Mouse (Mus musculus) retina, postnatal 7 days (tissue): ENCODE data around the gene Camp.
"Not testable (repeated sequence)": the region's sequence is repeated elsewhere in the genome, so short reads cannot be mapped to it uniquely, and the experiment has no call there.

ENCODE experiments used
- DNase-seq: peaks from one replicate; pipeline ENCODE4 v3.0.0-alpha.2; 2012; ENCODE audit warnings: low read depth, low spot score

Camp gene

DNA sequence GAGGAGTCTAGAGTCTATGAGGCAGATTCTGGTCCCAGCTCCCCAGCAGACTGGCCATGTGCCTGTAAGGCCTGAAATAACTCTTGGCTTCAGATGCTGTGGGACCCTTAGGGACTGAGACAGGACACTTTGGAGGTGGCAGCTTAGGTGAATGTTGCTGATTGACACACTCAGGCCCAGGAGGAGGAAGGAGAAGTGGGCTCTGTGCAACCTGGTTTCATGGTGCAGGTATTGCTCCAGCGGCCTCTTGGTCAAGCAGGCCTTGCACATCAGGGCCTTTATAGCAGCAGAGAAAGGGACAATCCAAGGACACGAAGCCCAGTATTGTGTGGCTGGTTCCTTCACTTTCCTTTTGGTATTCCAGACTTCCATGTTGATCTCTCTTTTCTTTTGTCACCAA lies 4.9 kb upstream of the Camp start:
- no peak for DNase-seq

DNA sequence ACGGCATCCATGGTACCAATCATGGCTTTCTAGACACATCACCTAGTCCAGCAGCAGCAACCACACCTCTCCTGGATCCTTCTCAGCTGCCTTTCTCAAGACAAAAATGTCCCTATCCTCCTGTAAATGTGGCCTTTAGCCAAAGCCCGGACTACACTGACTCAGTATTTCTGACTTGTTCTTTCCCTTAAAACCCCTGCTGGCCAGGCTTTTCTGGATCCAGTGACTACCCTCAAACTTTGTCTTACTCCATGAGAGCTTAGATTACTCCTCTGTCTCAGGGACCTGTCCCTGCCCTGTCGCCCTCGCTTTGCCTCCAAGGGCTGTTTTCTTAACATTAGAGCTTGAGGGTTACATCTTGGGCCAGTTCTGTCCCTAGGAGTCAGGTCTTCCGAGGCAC lies 682 bp upstream of the Camp start:
- DNase-seq: no peak

DNA sequence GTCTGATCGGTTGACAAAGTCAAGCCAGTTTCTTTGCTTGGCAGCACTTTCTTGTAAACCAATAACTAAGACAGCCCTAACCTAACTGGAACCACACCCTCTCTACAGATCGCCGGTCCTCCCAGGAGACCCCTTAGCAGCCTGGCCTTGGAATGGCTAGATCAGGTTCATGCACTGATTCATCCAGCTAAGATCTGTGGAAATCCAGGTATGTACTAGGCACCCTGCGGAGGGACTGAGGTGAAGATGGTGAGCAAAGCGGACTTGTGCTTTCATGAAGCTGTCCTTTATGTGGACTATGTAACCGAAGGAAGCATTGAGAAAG lies 16.4 kb downstream of the Camp start:
- no peak for DNase-seq

DNA sequence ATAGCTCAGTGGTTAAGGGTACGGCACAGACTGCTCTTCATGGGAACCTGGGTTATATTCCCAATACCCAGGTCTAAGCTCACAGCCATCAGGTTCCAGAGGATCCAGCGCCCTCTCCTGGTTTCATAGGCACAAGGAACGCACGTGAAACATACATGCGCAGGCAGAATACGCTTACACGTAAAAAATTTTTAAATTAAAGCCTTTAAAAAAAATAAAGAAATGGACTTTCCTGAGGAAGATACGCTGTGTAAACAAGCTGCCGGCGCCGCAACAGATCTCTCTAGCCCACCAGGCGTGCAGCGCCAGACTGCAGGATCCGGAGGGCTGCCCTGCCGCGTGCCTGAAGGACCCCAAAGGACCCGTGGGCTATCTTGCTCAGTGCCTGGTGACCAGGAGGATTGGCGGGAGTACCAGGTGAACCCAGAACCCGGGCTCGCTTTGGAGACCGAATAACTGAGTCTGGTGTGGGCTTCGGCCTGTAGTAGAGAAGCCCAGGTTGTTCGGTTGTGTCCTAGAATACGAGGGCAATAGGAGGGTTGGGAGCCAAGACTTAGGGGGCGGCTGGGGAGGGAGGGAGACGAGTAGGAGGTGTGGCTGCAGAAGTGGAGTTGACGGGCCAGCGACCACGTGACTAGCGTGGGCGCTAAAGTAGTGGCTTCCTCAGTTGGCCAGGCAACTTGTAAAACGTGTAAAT lies 16.9 kb downstream of the Camp start, which contains the start of gene Nme6:
Gene Nme6, plus strand, starts transcription at position 359 of the 697 bp plus-strand sequence.
- peak; percentile 81 for DNase-seq

DNA sequence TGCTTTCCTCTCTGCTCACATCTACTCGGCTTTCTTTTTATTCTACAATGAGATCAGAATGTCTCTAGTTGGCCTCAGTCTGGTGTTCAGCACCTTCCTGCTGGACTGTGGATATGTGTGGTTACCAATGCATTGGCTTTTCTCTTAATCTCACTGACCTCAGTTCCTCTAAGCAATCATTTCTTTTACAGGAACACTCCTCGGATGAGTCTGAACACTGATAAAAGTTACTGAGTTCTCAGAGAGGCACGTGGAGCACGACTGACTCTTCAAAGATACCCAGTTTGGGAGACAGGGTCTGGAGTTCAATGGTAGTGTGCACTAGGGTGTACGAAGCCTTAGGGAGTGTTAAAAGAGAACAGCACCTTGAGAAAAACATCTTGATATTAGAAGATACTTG lies 23.2 kb downstream of the Camp start:
- DNase-seq: no peak

DNA sequence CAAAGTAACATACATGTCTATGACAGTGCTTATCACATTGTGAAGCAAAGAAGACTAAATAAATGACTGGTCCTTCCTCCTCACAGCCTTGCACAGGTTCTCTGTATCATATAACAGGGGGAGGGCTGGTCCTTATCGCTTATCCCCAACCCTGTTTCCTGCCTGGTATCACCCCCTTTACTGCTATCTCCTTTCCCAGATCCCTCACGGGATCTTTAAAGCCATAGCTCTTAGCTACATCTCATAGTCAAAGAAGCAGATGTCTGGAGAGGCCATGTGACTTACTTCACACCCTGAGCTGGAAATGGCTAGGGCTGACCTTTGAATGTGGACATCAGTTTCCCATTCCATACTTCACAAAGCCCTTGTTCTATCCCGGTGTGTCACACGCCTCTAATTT lies 23.7 kb downstream of the Camp start:
- no peak for DNase-seq

DNA sequence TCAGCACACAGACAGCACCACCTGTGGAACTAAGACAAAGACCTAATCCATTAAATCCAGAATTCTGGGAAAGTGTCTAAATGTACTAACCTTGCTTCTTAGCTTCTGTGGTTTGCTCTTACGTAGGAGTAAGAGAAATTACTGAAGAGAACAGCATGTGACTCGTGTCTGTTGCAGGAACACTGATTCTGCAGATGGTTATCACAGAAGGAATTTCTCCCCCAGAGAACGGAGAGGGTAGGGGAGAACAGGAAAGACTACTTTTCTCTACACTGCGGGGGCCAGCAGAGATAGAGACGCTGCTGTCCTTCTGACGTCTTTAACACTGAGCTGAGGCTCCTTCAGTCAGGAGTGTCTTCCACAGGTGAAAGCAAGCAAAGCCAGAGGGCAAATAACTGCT lies 33.1 kb downstream of the Camp start:
- DNase-seq: no peak

DNA sequence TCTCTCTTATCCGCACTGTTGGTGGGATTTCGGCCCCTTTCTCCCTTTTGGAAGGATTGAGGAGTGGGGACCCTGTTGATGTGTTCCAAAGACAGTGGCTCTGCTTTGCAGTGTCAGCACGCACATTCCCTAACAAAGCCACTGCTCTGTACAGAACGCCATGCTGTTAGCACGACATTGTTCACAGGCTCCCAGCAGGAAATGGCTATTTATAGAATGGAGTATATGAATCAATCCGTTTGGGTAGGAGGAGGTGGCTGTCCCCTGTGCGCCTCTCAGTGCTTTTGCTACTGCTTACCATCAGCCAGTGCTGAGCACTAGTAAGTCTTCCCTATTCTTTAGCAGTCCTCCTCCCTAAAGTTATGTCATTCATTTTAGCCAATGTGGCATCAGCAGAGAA lies 36.0 kb downstream of the Camp start:
- DNase-seq: no peak

DNA sequence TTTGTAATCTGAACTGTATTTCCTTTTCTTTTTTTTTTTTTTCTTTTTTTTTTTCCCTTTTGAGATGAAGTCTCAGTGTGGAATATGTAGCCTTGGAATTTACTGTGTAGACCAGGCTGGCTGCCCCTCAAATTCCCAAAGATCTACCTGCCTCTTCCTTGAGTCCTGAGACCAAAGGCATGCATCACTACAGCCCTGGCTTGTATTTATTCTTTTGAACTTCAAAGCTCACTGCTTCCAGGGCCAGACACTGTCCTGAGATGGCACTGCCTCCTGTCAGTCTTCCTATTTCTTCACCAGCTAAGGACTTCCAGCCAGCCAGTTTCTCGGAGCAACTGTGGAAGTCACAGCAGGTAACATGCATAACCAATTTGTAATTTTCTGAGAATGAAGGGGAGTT lies 37.4 kb downstream of the Camp start, which contains the start of gene Spink8:
Gene Spink8, plus strand, starts transcription at position 301 of the 400 bp plus-strand sequence.
- no peak for DNase-seq

DNA sequence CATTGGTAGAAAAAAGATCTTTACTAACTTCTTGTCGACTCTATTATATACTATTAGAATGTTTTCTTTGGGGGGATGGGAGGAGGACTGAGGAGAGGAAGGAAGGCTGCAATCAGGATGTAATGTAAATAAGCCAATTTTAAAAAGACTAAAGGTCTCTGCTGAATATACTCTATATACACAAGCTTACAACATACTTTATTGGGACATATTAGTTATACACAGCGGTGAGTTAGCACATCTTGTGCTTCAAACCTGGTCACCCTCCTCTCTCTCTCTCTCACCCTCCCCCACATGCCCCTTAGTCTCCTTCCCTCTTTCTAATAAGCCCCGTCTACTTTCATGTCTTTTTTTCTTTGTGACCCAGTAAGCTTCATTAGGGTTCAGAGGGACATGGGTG lies 41.5 kb downstream of the Camp start:
- no peak for DNase-seq

DNA sequence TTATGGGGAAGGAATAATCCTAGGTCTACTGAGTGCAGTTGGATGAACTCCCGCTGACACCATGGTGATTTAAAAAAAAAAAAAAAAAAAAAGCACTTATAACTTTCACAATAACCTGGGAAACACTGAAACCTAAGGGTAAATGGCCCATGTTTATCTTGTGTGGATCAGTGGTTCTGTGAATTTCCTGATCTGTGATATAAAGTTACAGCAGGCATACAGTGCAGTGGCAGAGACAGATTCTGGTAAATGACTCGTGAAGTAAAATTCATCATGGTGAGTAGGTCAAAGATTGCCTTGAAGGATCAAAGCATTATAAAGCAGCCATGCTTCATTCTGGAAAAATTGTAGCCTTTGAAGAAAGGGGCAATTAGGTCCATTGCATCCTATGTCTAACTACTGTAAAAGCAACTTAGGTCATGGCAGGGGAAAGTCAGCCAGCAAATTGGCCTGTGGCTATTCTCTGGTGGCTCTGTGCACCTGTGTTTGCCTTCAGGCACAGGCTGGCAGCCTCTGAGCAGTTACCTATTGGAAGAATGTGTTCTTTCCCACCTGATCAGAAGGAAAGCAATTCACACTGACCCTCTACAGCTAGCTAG lies 42.6 kb downstream of the Camp start:
- DNase-seq: no peak

DNA sequence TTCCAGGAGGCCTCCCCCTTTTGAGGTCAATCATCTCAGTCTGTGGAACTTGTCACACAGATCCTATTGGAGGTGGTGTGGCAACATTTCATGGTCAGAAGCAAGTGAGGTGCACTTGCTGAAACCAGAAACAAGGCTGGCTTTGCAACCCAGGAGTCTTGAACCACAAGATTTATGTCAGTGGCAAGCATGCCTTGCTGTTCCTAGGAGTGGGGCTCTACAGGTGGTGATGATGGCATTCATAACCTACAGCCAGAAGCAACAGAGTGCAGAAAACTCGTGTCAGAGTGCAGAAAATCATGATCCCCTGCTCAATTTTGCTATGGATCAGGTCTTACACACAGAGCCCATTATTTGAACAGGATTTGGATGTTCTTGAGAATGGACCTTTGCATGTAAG lies 43.2 kb downstream of the Camp start:
- no peak for DNase-seq

DNA sequence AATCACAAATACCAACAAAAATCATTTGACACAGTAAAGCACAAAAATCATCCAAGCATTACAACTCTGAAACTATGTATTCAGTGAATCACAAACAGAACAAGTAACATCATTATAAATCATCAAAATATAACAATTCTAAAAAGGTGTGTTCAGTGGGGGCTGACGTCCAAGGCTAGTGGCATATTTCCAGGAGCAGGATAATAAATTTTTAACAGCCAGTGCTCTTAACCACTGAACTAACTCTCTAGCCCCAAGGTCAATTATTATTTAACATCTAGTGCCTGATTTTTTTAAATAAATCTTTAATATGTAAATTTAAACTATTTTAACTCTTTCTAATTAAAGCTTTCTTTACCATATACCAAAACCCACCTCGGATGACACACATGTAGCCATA lies 43.8 kb downstream of the Camp start:
- not testable (repeated sequence) for DNase-seq

DNA sequence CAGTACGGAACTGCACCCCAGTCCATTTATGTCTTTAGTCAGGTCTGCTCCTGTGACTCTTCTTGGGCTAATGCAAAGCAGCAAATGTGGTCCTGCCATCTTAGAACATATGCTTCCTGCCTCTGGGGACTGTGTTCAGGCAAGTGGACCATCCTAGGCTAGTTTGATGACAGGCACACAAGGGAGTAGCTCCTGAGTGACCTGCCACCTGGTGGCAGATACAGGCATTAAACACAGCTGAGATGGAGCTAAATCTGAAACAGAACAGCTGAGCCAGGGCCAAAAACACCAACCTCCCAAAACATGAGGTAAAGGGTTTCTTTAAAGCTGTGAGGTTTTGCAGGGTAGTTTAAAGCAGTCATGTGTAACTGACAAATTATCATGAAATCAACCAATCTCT lies 51.4 kb downstream of the Camp start:
- DNase-seq: no peak
